Mouse (Mus musculus): ENCODE results near the gene Ap3s2.

The Ap3s2 gene

GRCm38 (mm10) chr7:79837247-79837646 lies 83.2 kb downstream of the Ap3s2 start:
- peak; percentile 77 for DNase-seq

- no peak for DNase-seq
Observed at GRCm38 (mm10) chr7:79835196-79835595, 85.3 kb downstream of the Ap3s2 start.

GRCm38 (mm10) chr7:79832980-79833379 lies 87.5 kb downstream of the Ap3s2 start:
- DNase-seq: no peak

- DNase-seq: peak; percentile 65
Observed at GRCm38 (mm10) chr7:79831585-79831984, 88.9 kb downstream of the Ap3s2 start.

- DNase-seq: no peak
Observed at GRCm38 (mm10) chr7:79831145-79831544, 89.3 kb downstream of the Ap3s2 start.

- DNase-seq: peak; percentile 67
Observed at GRCm38 (mm10) chr7:79828341-79828740, 92.1 kb downstream of the Ap3s2 start.
